In the genomic region with DNA sequence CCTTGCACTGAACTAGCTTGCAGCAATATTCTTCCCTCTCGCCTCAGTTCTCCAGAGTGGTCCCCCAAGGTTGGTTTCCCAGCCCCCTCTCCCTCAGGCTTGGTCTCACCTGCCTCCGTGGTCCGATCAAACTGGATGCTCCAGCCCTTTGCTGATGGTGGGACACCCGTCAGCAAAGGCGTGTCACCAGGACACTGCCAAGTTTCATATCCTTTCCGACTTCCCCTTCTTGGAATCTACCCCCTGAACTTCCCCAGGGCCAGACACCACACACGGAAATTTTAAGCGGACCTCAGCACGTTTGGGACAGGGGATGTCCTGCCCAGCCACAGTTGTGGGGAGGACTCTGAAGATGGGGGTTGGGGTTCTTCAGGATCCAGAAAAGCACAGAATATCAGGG, we compare ENCODE assay signal across 8 mouse cellular contexts. TPM values are rescaled to one million over a fixed set of nuclear protein-coding genes. Genes with fewer than 3 reads are reported as not detected.
DNase-seq lines count a peak whose midpoint lies in the region; ATAC-seq and TF ChIP-seq lines count a peak whose summit lies in the region.

A gene (minus strand): TSS at position 167 of the 400 bp plus-strand sequence.

- no peak within 1 kb of the TSS for H3K4me2 ChIP-seq in lung, embryonic 15.5 days
- H3K4me2 ChIP-seq in embryonic facial prominence, embryonic 13.5 days, result no peak within 1 kb of the TSS
- H3K4me2 ChIP-seq in stomach, postnatal 0 days (replicated peaks; ENCODE audit: low read depth), result no peak within 1 kb of the TSS

- H3K36me3 ChIP-seq in lung, embryonic 15.5 days, result no peaks in the 10 kb centered on the region
- no peaks in the 10 kb centered on the region for H3K36me3 ChIP-seq in embryonic facial prominence, embryonic 13.5 days
- no peaks in the 10 kb centered on the region for H3K36me3 ChIP-seq in stomach, postnatal 0 days (ENCODE audit: control insufficient read depth, insufficient read depth, low read length)

- no peak for TF ChIP-seq CTCF in stomach, postnatal 0 days (IDR thresholded peaks at IDR 0.05; ENCODE audit: low read depth)

- DNase-seq in lung, postnatal 4 days, result no peak
- DNase-seq in heart, postnatal 10 days, result peak in 1 of 2 experiments; percentile 24
- DNase-seq in left cerebral cortex, postnatal 25 days (ENCODE audit: low spot score in 2 of 2), result peak in 1 of 2 experiments; percentile 33
- DNase-seq in stomach, postnatal 0 days (ENCODE audit: low spot score), result no peak
- no peak for DNase-seq in spleen, adult 18-20 months
- no peak for DNase-seq in retina, embryonic 14.5 days (ENCODE audit: low spot score)

- ATAC-seq in lung, embryonic 15.5 days (ENCODE audit: borderline replicate concordance, extremely low read depth, low FRiP score, low TSS enrichment), result no peak
- ATAC-seq in embryonic facial prominence, embryonic 13.5 days (ENCODE audit: insufficient number of reproducible peaks, insufficient read depth, low FRiP score, low TSS enrichment, low read depth), result no peak
- ATAC-seq in stomach, postnatal 0 days (ENCODE audit: low FRiP score, low TSS enrichment), result no peak; the same call in 1 of the 2 replicates

- 62% methylated on average over 9 of the region's 9 CpGs for WGBS in lung, embryonic 15.5 days
- 72% methylated on average over 9 of the region's 9 CpGs for WGBS in embryonic facial prominence, embryonic 13.5 days
- 47% methylated on average over 9 of the region's 9 CpGs for WGBS in stomach, postnatal 0 days

- H3K9ac ChIP-seq in lung, embryonic 15.5 days, result no peak within 1 kb of the TSS
- H3K9ac ChIP-seq in embryonic facial prominence, embryonic 13.5 days, result no peak within 1 kb of the TSS
- no peak within 1 kb of the TSS for H3K9ac ChIP-seq in stomach, postnatal 0 days (ENCODE audit: low read length)

- TF ChIP-seq EP300 in stomach, postnatal 0 days (optimal IDR thresholded peaks at IDR 0.05), result no peak

- H3K27me3 ChIP-seq in lung, embryonic 15.5 days, result peaks cover 45% of the 10 kb centered on the region
- H3K27me3 ChIP-seq in embryonic facial prominence, embryonic 13.5 days, result peaks cover 66% of the 10 kb centered on the region
- no peaks in the 10 kb centered on the region for H3K27me3 ChIP-seq in stomach, postnatal 0 days (ENCODE audit: control insufficient read depth, insufficient read depth, low read length)

- H3K9me3 ChIP-seq in lung, embryonic 15.5 days, result no peaks in the 10 kb centered on the region
- H3K9me3 ChIP-seq in embryonic facial prominence, embryonic 13.5 days, result no peaks in the 10 kb centered on the region
- no peaks in the 10 kb centered on the region for H3K9me3 ChIP-seq in stomach, postnatal 0 days (ENCODE audit: control insufficient read depth, low read length)

- H3K4me1 ChIP-seq in lung, embryonic 15.5 days, result no peaks in the 10 kb centered on the region
- H3K4me1 ChIP-seq in embryonic facial prominence, embryonic 13.5 days, result peaks cover 15% of the 10 kb centered on the region
- no peaks in the 10 kb centered on the region for H3K4me1 ChIP-seq in stomach, postnatal 0 days (replicated peaks; ENCODE audit: control insufficient read depth, insufficient read depth)

- intact Hi-C loops in heart, postnatal 10 days (cut with DNase I), result no loop called here
- intact Hi-C loops in left cerebral cortex, postnatal 25 days (cut with DNase I), result loop anchor here (10.0 kb wide), 2 partner anchors 406 to 676 kb away; a partner anchor contains a TSS

- H3K4me3 ChIP-seq in lung, embryonic 15.5 days, result no peak within 1 kb of the TSS
- no peak within 1 kb of the TSS for H3K4me3 ChIP-seq in embryonic facial prominence, embryonic 13.5 days
- peak within 1 kb of the TSS; percentile 8; the same call in 1 of the 2 replicates for H3K4me3 ChIP-seq in stomach, postnatal 0 days (ENCODE audit: low read depth, low read length)

- no peak within 1 kb of the TSS for H3K27ac ChIP-seq in lung, embryonic 15.5 days
- H3K27ac ChIP-seq in embryonic facial prominence, embryonic 13.5 days, result no peak within 1 kb of the TSS
- no peak within 1 kb of the TSS for H3K27ac ChIP-seq in stomach, postnatal 0 days (replicated peaks)

RNA-seq across cellular contexts. Expression of the gene that starts here (rescaled TPM):
- 33.2 TPM in 2 replicates for polyA plus RNA-seq in lung, embryonic 15.5 days (2015; fragmentation: Nextera tagmentation; extraction: Ambion mirVana)
- polyA plus RNA-seq in embryonic facial prominence, embryonic 13.5 days (2015; fragmentation: Nextera tagmentation; extraction: Ambion mirVana), result 18.3 and 19.8 TPM in 2 replicates
- 10 to 100 TPM; 25.2 to 28.0 TPM for total RNA-seq in heart, postnatal 10 days (2021)
- 10 to 100 TPM; 51.2 to 54.2 TPM for total RNA-seq in left cerebral cortex, postnatal 25 days (2021)
- 49.7 and 53.0 TPM in 2 replicates for polyA plus RNA-seq in stomach, postnatal 0 days (2015; fragmentation: Nextera tagmentation; extraction: Ambion mirVana)
